Comparison of ENCODE assay signal across 9 mouse cellular contexts in the genomic region with DNA sequence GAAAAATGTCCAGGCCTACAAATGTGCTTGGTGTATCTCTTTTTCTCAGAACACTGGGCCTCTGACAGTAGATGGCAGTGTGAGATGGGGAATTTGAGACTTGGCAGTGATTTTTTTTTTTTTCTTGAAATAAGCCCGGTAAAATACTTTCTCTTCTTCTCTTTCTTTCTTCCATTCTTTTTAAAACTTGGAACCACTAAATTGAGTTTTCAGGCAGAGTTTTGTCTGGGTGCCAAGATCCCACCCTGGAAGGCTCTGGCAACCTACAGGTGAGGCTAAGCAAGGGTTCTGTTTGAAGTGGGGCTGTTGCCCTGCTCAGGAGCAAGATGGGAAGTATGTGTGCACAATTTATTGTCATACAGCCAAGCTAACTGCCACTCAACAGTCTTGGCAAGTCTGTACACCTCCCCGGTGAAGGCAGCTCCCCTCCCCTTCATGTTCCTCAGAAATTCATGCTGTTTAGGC.
A peak's percentile ranks its signal among the peaks of the same experiment; 100 is the strongest.
DNase-seq lines count a peak whose midpoint lies in the region; ATAC-seq and TF ChIP-seq lines count a peak whose summit lies in the region.
"Had no signal": no experiment of that assay in that cellular context is flagged by ENCODE, and none has a peak within 500 bp of the region (broad histone marks: within the 10 kb centered on the region; RNA-seq: fewer than 3 reads in every experiment).

No protein-coding gene starts in this region.

- intact Hi-C loops in left cerebral cortex, postnatal 10 days (cut with DNase I) = loop anchor here (5.0 to 10.0 kb wide), 3 partner anchors 471 to 1574 kb away; no protein-coding TSS in a partner anchor

- DNase-seq in forebrain, embryonic 10.5 days (ENCODE audit: extremely low spot score, low spot score) = no peak
- DNase-seq in lung, embryonic 14.5 days = peak; percentile 70
- DNase-seq in lung, adult 2 months = no peak
- DNase-seq in embryonic facial prominence, embryonic 10.5 days (ENCODE audit: low spot score) = peak; percentile 13
- peak; percentile 22 to 25 for DNase-seq in left cerebral cortex, postnatal 10 days (ENCODE audit: extremely low spot score in 1 of 2, low spot score in 2 of 2)
- DNase-seq in spleen, postnatal 36 days (ENCODE audit: low spot score in 2 of 2) = no peak
- DNase-seq in neural tube, embryonic 10.5 days (ENCODE audit: extremely low spot score, low spot score) = no peak

- peak; percentile 52 for TF ChIP-seq CTCF in lung, embryonic 14.5 days (IDR thresholded peaks at IDR 0.05; ENCODE audit: low read depth)
- TF ChIP-seq CTCF in lung, adult 2 months (IDR thresholded peaks at IDR 0.05; ENCODE audit: insufficient read depth, low read length) = no peak

- H3K27me3 ChIP-seq in forebrain, embryonic 13.5 days = no peaks in the 10 kb centered on the region
- H3K27me3 ChIP-seq in forebrain, embryonic 10.5 days (ENCODE audit: poor library complexity, severe bottlenecking) = no peaks in the 10 kb centered on the region
- no peaks in the 10 kb centered on the region for H3K27me3 ChIP-seq in lung, embryonic 14.5 days (ENCODE audit: insufficient read depth, low read length)
- H3K27me3 ChIP-seq in embryonic facial prominence, embryonic 10.5 days (replicated peaks; ENCODE audit: low read depth, poor library complexity, severe bottlenecking) = no peaks in the 10 kb centered on the region

- no peak overlapping the region for H3K4me2 ChIP-seq in forebrain, embryonic 13.5 days
- peak overlapping the region; percentile 27; the same call in 1 of the 2 replicates for H3K4me2 ChIP-seq in lung, embryonic 14.5 days

- TF ChIP-seq POLR2A in lung, adult 2 months (IDR thresholded peaks at IDR 0.05; ENCODE audit: borderline replicate concordance, extremely low read depth, low read depth, low read length) = no peak

- 23% methylated on average over 2 of the region's 2 CpGs for WGBS in forebrain, embryonic 13.5 days
- WGBS in forebrain, embryonic 10.5 days = 58% methylated on average over 2 of the region's 2 CpGs
- WGBS in lung, embryonic 14.5 days = 8% methylated on average over 2 of the region's 2 CpGs
- WGBS in lung, adult 2 months = 7% methylated on average over 2 of the region's 2 CpGs
- 30% methylated on average over 2 of the region's 2 CpGs for WGBS in embryonic facial prominence, embryonic 10.5 days

- H3K4me1 ChIP-seq in forebrain, embryonic 13.5 days = no peaks in the 10 kb centered on the region
- H3K4me1 ChIP-seq in forebrain, embryonic 10.5 days = no peaks in the 10 kb centered on the region
- H3K4me1 ChIP-seq in lung, embryonic 14.5 days (ENCODE audit: insufficient read depth) = no peaks in the 10 kb centered on the region
- no peaks in the 10 kb centered on the region for H3K4me1 ChIP-seq in lung, adult 2 months (ENCODE audit: control insufficient read depth, insufficient read depth, low read length)
- no peaks in the 10 kb centered on the region for H3K4me1 ChIP-seq in embryonic facial prominence, embryonic 10.5 days

- ATAC-seq in forebrain, embryonic 13.5 days = peak; percentile 75; the same call in 1 of the 2 replicates
- ATAC-seq in lung, embryonic 14.5 days (ENCODE audit: insufficient read depth) = peak; percentile 63; the same call in 1 of the 2 replicates

- H3K4me3 ChIP-seq in forebrain, embryonic 13.5 days = no peak overlapping the region
- H3K4me3 ChIP-seq in forebrain, embryonic 10.5 days = no peak overlapping the region
- H3K4me3 ChIP-seq in lung, embryonic 14.5 days (ENCODE audit: low read depth, low read length) = no peak overlapping the region
- no peak overlapping the region for H3K4me3 ChIP-seq in lung, adult 2 months (replicated peaks; ENCODE audit: extremely low read depth, low read depth, low read length)
- no peak overlapping the region for H3K4me3 ChIP-seq in embryonic facial prominence, embryonic 10.5 days
- H3K4me3 ChIP-seq: erythroblast, embryonic 14.5 days had no signal

- no peaks in the 10 kb centered on the region for H3K9me3 ChIP-seq in forebrain, embryonic 13.5 days (replicated peaks)
- no peaks in the 10 kb centered on the region for H3K9me3 ChIP-seq in forebrain, embryonic 10.5 days
- H3K9me3 ChIP-seq in lung, embryonic 14.5 days (ENCODE audit: low read depth, low read length) = no peaks in the 10 kb centered on the region
- H3K9me3 ChIP-seq in embryonic facial prominence, embryonic 10.5 days = no peaks in the 10 kb centered on the region

- H3K9ac ChIP-seq in forebrain, embryonic 13.5 days = no peak overlapping the region
- no peak overlapping the region for H3K9ac ChIP-seq in lung, embryonic 14.5 days

- no peak overlapping the region for H3K27ac ChIP-seq in forebrain, embryonic 13.5 days
- no peak overlapping the region for H3K27ac ChIP-seq in forebrain, embryonic 10.5 days
- no peak overlapping the region for H3K27ac ChIP-seq in lung, embryonic 14.5 days (ENCODE audit: low read depth)
- H3K27ac ChIP-seq in embryonic facial prominence, embryonic 10.5 days (replicated peaks) = no peak overlapping the region; the same call in 1 of the 2 replicates

- H3K36me3 ChIP-seq in forebrain, embryonic 13.5 days (ENCODE audit: poor library complexity, severe bottlenecking) = no peaks in the 10 kb centered on the region
- no peaks in the 10 kb centered on the region for H3K36me3 ChIP-seq in forebrain, embryonic 10.5 days (replicated peaks)
- no peaks in the 10 kb centered on the region for H3K36me3 ChIP-seq in lung, embryonic 14.5 days (ENCODE audit: insufficient read depth)
- no peaks in the 10 kb centered on the region for H3K36me3 ChIP-seq in embryonic facial prominence, embryonic 10.5 days (replicated peaks)

Comparison
In these comparisons a context has a peak if more than half of its experiments do, and no peak if none do; other contexts are left out.
1. DNase-seq: peak in lung, embryonic 14.5 days (single experiment), embryonic facial prominence, embryonic 10.5 days (single experiment) and left cerebral cortex, postnatal 10 days (2 of 2); none in forebrain, embryonic 10.5 days (single experiment), lung, adult 2 months (single experiment), spleen, postnatal 36 days (0 of 2) and neural tube, embryonic 10.5 days (single experiment).